Mouse (Mus musculus): ENCODE results near the gene Git2.
A peak's percentile ranks its signal among the peaks of the same experiment; 100 is the strongest.

The Git2 gene

DNA sequence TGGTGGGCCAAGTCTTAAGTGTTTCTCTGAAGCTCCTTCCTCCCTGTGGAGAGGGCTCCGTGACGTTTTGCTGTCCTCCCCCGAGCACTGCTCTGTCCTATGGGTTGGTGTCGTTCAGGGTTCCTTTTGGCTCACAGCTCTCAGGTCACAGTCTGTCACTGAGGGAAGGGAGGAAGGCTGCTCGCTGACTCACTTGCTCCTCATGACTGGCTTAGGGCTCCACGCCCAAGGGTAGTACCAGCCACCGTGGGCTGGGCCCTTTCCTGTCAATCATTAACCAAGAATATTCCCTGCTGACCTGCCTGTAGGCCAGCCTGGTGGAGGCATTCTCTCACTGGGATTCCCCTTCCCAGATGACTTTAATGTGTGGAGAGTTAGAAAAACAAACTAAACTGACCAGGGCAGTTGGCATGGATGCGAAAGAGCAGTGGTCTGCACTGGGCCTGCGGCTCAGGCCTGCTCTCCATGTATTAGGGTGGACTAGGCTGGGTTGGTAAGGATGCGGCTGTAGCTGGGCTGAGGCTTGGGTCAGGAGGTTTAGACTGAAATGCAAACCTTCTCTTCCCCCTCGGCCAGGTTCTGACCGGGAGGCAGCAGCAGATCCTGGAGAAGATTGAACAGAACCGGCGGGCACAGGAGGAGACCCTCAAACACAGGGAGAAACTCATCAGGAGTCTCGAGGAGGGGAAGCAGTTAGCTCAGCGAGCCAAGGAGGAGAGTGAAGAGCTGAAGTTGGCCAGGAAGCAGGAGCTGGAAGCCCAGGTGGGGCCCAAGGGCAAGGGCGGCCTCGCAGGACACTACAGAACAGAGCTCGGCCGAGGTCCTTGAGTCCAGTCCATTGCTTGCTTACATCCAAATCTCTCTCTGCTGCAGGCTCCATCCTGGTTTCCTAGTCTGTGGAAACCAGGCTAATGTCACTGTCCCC lies 56.1 kb downstream of the Git2 start:
- DNase-seq = peak; percentile 28

DNA sequence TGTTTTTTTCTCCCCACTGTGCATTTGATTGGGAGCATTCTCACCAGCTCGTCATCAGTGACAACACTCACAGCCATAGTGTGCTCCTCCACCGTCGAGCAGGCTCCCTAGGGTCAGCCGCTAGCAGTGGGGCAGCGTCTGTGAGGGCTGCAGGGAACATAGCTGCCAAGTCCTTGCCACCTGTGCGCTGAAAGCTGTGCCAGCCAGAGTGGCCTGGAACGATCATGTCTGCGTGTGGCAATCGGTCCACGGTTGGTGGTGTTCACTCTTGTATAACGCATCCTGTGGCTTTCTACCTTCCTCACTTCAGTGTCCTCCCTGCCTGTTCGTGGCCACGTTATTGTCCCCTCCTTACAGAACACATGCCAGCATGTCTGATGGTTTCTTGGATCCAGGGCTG lies 56.8 kb downstream of the Git2 start:
- no peak for DNase-seq

DNA sequence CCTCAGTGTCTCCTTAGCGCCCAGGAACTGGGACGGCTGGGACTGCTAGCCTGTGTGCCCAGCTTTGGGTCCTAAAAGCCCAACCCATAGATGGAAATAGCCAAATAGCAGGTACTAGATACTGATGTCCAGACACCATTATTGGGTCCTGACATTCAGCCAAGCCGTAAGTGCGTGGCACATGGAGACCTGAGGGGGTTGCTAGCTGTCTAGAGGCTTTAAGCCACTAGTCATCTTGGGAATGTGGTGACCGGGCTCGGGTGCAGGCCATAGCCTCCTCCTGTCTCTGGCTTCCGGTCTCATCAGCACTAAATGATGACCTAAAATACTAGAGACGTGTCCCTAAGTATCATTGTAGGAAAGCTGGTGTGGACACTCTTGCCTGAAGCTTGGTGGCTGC lies 57.4 kb downstream of the Git2 start:
- DNase-seq = no peak

DNA sequence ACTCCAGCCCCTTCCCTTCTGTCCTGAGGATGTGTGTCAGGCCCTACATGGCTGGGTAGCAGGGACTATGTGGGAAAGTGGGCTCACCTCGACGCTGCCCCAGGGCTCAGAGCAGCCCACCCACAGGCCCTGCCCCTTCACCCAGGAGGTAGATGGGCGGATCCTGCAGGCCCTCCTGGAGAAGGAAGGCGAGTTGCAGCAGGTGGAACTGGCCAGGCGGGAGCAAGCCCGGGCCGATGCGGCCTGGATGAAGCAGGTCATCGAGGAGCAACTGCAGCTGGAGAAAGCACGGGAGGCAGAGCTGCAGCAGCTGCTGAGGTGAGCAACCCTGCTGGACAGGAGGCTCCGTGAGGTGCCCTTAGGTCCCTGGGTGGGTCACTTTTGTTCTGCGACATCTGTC lies 58.0 kb downstream of the Git2 start:
- DNase-seq = no peak

DNA sequence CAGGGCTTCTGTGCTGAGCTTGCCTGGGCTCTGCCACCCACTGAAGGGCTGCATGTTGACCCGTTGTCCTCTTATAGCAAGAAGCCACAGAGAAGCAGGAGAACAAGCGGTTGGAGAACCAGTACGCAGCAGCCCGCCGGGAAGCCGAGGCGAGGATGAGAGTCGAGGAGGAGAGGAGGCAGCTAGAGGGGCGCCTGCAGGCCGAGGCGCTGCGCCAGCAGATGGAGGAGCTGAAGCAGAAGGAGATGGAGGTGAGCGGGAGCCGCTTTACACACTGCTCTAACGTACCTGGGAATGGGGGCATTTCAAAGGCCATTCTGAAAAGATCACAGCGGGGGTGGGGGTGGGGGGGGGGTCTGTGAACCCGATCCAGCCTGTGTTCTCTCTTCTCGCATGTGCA lies 60.8 kb downstream of the Git2 start:
- no peak for DNase-seq

DNA sequence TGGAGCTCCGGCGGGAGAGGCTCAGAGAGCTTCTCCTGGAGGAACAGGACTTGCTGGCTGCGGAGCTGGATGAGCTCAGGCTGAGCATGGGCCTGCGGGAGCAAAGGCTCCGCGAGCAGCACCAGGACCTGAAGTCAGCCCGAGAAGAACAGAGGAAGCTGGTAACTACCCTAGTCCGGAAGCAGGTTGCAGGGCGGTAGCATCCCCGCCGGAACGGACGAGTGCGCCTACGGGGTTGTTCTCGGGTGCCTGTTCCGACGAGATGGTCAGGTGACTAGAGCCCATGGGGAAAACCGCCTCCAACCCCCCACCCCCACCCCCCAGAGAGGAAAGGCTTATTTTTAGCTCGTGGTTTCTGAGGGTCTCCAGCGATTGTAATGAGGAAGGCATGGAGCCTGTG lies 66.0 kb downstream of the Git2 start:
- DNase-seq = no peak

DNA sequence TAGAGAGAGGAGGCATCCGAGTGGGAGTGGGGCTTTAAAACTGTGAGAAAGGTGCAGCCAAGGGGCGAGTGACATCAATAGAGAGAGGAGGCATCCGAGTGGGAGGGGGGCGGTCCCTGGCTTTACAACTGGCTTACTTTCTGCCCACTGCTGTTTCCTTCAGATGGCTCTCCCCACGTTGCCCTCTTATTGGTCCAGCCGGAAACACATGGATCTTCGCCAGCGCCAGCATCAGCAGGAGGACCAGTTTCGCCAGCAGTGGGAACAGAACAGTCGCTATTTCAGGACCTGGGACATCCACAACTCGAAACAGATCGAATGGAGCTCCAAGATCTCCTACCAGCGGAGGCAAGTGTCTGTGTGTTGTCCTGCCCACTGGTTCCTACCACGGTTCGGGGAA lies 66.8 kb downstream of the Git2 start:
- DNase-seq = no peak

DNA sequence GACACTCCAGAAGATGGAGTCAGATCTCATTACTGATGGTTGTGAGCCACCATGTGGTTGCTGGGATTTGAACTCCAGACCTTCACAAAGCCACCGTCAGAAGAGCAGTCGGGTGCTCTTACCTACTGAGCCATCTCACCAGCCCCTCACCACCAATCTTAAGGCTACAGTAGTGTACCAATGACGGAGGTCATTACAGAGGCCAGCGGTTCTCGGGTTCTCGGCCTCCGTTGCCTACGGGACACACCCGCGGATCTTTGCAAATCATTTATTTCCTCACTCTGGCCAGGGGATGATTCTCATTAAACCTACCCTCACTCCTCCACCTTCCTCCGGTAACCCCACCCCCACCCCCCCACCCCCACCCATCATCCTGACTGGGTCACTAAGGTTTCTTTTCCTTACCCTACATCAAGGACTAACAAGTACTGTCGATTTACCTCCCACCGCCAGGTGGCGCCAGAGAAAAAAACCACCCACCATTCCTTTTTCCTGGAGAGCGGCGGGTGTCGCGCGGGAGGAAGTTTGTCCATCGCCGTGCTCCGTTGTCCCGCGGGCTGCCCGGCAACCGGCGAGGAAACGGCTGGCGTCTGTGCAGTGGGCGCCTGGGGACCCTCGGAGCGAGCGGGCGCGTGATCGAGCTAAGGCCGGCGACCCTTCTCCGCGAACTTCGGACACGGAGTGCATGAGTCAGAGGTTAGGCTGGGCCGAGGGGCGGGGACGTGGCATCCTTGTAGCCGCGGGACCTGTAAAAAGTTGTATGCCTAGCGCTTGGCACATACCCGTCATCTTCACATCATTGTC lies 67.8 kb downstream of the Git2 start, which contains the start of gene Tchp:
Tchp (plus strand) TSS at position 496 of the 804 bp plus-strand sequence.
- DNase-seq = peak; percentile 94

DNA sequence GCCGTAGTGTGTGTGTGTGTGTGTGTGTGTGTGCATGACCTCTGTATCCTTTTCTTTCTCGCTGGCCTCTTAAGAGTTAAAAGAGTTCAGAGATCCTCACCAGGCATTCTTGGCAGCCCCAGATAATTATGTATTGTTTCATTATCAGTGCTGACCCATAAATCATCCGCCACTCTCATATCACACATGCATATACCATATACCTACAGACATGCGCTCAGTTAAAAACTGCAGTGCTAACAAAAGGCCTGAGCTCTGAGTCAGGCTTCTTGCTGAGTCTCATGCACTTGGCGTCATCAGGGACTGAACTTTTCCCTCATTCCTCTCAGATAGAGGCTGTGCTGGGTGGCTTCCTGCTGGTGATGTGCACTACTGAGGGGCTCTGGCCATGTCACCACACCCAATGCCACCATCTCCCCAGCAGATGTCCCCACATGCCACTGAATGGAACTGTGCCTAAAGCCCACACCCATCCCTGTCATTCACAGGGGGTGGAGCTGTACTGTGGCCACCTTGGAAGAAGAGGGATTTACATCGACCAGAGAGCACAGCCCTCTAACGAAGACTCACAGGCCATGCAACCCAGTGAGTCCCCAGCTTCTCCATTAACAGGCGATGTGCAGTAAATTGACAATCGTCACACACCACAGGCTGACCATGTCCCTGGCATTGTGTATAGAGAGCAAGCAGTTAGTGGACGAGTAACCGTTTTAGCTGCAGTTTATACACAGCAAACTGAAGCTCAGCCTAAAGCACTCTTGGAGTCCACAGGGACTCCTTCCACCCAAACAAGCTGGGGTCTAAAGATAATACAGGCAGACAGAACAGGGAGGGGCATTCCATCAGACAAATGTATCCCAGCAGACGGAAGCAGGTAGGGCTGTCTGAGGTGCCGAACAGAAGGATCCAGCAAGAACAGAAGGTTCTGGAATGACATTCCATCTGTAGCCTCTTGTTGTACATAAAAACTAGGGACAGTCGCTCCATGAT lies 72.6 kb downstream of the Git2 start:
- peak; percentile 61 for DNase-seq

DNA sequence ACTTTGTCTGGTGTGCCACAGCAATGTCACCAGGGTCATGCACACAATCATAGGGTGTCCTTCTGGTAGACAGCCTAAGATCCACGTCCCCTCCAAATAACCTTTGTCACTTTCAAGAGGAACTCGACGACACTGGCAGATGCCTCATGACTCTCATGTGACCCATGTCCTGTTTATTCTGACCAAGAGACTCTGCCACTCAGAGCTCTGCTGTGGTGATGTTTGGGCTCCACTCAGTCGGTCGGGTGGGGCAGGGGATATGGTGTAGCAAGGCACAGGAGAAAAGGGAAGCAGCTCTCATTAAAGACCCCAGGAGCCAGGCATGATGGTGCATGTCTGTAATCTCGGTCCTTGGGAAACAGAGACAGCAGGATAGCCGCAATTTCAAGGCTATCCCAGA lies 76.3 kb downstream of the Git2 start:
- DNase-seq = no peak

DNA sequence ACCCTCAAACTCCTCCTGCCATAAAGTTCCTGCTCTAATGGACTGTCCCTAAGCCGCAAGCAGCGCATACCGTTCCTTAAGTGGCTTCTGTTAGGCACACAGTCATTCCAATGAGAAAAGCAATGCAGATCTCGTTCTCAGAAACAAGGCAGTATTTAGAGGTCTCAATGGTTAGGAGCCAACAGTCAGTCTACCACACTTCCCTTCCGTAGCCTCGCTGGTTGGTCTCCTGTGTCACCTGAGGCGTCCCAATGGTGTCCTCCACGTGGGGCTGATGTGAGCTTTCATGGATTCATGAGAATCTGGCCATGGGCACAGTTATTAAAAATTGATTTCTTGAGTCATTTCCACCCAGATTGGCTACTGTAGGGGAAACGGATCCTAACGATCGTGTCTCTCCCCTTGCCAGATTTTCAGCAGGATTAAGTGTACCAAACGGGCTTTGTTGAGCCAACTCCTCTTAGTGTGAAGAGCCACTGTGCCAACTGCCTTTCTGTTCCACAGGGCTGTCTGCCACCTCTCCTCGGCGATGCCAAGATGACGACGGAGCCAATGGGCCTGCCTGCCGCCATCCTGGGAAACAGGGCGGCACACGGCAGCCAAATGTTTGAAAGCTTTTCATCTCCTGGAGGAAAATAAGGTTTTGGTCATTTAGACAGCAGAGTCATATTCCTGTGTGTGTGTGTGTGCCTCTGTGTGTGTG lies 77.1 kb downstream of the Git2 start:
- DNase-seq = no peak

DNA sequence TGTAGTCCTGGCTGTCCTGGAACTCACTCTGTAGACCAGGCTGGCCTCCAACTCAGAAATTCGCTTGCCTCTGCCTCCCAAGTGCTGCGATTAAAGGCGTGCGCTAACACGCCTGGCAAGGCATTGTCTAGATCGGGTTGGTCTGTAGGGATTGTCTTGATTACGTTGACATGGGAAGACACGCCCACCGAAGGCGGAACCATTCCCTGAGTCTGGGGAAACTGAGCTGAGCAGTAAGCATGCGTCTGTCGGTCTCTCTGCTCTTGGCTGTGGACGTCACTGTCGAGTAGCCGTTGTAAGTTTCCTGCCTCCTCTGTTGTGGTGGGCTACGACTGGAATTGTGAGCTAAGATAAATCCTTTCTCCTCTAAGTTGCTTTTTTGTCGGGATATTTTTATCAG lies 78.4 kb downstream of the Git2 start:
- DNase-seq = no peak

DNA sequence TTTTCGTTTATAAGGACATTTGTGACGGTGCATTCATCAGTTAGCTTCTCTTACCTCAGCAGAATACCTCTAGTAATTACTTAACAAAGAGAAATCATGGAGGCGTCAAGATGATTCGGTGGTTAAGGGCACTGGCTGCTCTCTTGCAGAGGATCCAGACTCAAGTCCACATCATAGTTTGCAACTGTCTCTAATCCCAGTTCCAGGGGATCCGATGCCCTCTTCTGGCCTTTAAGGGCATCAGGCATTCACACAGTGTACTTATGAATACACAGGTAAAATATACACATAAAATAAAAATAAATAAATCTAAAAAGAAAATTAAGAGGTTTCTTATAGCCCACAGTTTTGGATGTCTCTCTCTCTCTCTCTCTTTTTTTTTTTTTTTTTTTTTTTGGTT lies 79.5 kb downstream of the Git2 start:
- DNase-seq = no peak

DNA sequence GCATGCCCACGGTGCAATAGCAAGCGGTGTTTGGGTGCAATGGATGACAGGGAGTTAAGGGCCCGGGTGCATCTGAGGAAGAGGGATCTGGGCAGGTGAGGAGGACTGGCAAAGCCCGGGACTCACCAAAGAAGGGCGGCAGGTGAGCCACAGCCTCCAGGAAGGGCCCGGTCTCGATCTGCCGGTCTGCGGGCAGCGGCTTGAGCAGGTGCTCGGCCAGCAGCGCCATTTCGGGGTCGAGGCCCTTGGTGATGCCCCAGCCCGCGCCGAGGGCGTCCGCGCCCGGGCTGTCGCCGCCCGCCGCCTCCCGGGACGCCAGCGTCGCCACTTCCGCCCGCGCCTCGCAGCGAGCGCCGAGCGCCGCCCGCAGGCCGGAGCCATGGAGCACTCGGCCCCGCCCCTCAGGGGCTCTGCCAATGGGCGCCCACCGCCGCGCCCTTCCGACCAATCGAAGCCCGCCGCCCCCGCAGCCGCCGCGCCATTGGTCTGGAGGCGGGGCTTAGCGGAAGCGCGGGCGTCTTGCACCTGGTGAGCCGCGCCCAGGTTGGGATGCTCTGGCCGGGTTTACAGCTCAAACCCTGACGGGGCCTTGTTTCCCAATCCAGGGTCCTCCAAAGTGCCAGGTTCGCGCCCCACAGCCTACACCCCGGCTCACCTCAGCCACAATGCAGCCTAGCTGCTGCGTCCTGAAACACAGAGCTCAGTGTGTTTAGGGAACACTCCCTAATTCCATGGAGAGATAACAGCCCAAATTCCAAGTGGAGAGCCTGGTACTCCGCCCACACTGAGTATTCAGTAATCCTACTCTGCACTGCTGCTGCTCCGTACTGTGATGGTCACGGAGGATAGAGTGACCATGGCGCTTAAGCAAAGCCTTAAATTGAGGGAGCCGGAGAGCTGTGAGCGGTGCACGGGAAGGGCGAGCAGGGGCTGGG lies 84.4 kb downstream of the Git2 start, which contains the start of gene Gltp:
Gltp (minus strand) TSS at position 352 of the 935 bp plus-strand sequence.
- DNase-seq = peak; percentile 96

DNA sequence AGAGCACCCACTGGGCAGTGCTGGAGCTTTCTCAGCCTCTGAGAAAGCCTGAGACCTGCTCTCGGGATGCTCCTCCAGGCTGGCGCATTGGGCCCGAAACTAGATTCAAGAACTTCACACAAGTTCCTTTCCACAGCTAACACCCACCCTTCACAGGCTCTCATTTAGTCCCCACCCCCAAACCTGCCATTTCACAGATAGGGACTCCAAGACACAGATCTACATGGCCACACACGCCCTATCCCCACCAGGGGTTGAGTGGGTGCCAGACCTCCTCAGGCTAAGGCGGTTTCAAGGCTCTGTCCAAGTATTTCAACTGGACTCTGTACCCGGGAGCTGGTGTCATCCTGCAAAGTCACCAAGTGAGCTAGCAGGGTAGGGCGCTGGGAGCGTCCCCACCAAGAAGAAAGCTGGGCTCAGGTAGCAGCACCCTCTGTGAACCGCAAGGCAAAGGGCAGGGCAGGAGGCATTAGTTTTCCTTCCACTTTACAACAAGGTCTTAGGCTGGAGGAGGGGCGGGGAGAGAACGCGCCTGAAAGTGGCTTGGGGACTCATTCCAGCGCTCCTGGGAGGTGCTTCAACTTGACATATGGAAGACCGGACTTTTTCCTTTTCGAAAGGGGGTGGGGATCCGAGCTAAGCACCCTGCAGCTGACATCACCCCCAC lies 85.5 kb downstream of the Git2 start:
- peak; percentile 41 for DNase-seq

DNA sequence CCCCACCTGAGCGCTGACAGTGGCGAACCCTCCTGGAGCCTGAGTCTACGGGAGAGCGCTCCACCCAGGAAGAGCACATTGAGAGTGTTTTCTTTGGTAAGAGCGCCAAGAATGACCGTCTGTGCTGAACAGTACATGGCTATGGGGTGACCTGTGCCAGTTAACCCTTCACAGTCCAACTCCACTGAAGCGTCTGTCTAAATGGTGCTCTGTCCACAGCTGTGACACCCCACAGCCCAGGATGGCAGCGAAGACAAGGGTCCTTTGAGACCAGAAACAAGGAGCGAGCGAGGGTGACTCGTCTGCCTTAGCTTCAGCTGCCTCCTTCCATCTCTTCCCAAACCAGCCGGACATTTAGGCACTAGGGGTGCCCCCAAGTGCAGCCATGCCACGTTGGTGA lies 86.6 kb downstream of the Git2 start:
- DNase-seq = no peak

DNA sequence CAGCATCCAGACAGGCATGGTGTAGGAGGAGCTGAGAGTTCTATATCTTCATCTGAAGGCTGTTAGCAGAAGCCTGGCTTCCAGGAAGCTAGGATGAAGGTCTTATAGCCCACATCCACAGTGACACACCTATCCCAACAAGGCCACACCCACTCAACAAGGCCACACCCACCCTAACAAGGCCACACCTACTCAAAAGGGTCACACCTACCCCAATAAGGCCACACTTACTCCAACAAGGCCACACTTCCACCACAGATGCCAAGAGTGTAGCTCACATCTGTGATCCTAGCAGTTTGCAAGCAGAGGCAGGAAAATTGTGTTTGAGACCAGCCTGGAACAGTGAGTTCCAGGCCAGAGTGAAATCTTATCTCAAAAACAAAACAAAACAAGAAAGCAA lies 87.4 kb downstream of the Git2 start:
- DNase-seq = peak; percentile 32

DNA sequence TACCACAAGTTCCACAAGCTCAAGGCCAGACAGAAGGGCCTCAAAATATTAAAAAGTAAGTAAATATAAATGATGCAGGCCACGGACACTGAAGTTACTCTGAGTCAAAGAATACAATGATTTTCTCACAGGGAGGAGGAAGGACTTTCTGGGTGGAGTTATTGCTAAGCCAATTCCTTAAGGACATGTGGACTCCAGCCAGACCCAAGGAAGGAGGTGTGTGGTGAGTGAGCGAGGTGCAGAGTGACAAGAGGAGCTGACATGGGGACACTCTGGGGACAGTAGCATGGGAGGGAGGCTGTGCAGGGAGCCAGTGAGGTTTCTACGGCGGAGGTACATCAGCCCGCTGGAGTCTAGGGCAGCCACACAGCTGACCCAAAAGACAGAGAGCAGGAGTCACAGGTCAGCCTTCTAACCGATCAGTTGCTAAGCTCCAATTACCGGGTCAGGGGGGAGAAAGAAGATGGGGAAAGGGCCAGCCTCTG lies 88.5 kb downstream of the Git2 start:
- DNase-seq = no peak

DNA sequence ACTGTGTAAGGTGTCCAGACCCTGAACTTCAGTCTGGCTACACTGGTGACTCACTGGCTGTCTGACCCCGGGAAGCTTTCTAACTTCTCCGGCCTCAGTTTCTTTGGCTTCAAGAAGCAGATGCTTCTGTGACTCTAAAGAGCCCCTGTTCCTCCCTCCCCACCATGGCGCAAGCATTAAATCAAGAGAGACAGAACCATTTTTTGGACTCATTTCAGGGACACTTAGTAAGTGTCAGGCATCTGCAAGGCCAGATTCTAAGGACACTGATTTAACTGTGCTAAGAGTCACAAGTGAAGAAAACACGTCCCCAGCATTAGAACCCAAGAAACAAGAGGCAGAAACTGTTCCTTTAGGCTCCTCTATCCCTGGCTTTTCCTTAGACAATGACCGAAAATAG lies 89.3 kb downstream of the Git2 start:
- DNase-seq = no peak

DNA sequence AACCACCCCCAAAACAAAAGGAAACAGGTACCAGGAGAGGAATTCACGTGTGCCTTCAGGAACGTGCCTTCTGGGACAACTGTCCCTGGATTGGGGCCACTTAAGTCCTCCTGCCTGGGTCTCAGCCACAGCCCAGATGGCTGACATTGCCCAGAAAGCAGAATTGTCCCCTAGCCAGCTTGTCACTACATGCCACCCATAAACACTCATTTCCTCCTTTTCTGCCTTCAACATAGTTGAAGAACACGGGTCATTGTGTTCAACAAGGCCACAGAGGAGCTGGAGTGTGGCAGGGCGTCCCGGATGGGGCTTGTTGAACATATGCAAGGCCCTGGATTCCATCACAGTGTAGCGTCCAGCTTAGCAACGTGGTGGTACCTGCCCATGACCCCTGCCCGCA lies 93.6 kb downstream of the Git2 start:
- no peak for DNase-seq

All from liver (tissue).